Mouse (Mus musculus): ENCODE results near the gene Pex10. TPM values are rescaled to one million over a fixed set of nuclear protein-coding genes. Genes with fewer than 3 reads are reported as not detected.

Gene Pex10
- polyA plus RNA-seq, 1 experiment from 2014 or later = 5.6 TPM

DNA sequence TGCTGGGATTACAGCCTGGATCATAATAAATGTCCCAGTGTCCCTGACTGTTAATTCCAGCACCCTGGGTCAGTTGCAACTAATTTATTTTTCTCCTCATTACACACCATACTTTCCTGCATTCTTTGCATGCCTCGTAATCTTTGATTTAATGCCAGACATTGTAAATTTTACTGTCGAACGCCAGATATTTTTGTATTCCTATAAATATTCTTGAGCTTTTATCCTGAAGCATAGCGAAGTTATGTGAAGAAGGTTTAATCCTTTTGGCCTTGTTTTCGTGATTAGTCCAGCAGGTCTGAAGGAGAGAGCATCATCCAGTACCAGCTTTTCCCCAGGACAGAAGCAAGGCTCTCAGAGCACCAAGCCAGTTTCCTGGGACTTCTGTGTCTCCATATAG, 42.7 kb downstream of the Pex10 start:
- no peaks in the 10 kb centered on the region for H3K27me3 ChIP-seq (ENCODE audit: control insufficient read depth, insufficient read depth, low read length)
- no peaks in the 10 kb centered on the region for H3K9me3 ChIP-seq (ENCODE audit: control insufficient read depth, low read length)
- peaks cover 8% of the 10 kb centered on the region in 2 experiments for H3K4me1 ChIP-seq (ENCODE audit: control insufficient read depth in 2 of 2, insufficient read depth in 2 of 2, low read length in 2 of 2)
- H3K9ac ChIP-seq (ENCODE audit: low read length) = no peak overlapping the region
- 69% methylated on average over 5 of the region's 5 CpGs for WGBS
- H3K27ac ChIP-seq (replicated peaks in 1 of 2; ENCODE audit: control insufficient read depth in 1 of 2, insufficient read depth in 1 of 2, low read depth in 2 of 2, low read length in 2 of 2) = no peak overlapping the region
- no peak overlapping the region for H3K4me2 ChIP-seq (ENCODE audit: low read length)
- no peak for ATAC-seq (ENCODE audit: insufficient number of reproducible peaks, insufficient read depth, low FRiP score, low read depth)
- no peak overlapping the region for H3K4me3 ChIP-seq (ENCODE audit: control insufficient read depth in 1 of 2, insufficient read depth in 1 of 2, low read depth in 1 of 2, low read length in 2 of 2)
- no peaks in the 10 kb centered on the region for H3K36me3 ChIP-seq (ENCODE audit: control insufficient read depth, insufficient read depth, low read length)

DNA sequence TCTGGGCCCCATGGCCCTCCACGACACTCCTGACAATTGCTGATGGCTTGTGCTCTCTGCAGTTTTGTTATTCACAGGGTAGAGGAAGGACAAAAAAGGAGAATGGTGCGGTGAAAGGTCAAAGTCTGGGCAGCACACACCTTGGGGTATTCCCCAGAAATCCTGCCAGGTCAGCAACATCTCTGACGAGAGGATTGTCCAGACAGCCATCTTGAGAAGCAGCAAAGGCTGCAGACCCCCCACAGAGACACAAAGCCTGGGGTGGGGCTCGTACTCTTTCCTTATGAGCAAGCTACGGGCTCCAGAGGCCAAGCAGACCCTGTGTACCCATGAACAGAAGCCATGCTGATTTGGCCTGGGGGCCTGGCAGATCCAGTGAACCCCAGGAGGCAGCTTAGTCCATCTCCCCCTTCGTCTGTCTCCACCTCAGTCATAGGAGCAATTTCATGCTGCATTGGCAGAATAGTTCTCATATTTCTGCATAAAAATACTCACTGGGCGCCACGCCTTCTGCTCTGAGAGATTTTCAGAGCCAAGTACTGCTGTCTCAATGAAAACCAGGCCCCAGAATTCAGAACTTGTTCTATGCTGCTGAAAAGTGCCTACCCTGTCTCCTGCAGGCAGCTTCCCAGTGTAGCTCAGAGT, 47.1 kb downstream of the Pex10 start:
- Histone ChIP-seq H3K4me2 (ENCODE audit: low read length) (no peak overlapping the region), H3K27me3 (ENCODE audit: control insufficient read depth, insufficient read depth, low read length) (no peaks in the 10 kb centered on the region), H3K4me1 (ENCODE audit: control insufficient read depth in 2 of 2, insufficient read depth in 2 of 2, low read length in 2 of 2) (peaks cover 8% of the 10 kb centered on the region in 2 experiments), H3K9me3 (ENCODE audit: control insufficient read depth, low read length) (no peaks in the 10 kb centered on the region), H3K9ac (ENCODE audit: low read length) (no peak overlapping the region), H3K27ac (replicated peaks in 1 of 2; ENCODE audit: control insufficient read depth in 1 of 2, insufficient read depth in 1 of 2, low read depth in 2 of 2, low read length in 2 of 2) (no peak overlapping the region), H3K4me3 (ENCODE audit: control insufficient read depth in 1 of 2, insufficient read depth in 1 of 2, low read depth in 1 of 2, low read length in 2 of 2) (no peak overlapping the region), H3K36me3 (ENCODE audit: control insufficient read depth, insufficient read depth, low read length) (no peaks in the 10 kb centered on the region)
- ATAC-seq (ENCODE audit: insufficient number of reproducible peaks, insufficient read depth, low FRiP score, low read depth) = no peak
- 57% methylated on average over 8 of the region's 8 CpGs for WGBS

DNA sequence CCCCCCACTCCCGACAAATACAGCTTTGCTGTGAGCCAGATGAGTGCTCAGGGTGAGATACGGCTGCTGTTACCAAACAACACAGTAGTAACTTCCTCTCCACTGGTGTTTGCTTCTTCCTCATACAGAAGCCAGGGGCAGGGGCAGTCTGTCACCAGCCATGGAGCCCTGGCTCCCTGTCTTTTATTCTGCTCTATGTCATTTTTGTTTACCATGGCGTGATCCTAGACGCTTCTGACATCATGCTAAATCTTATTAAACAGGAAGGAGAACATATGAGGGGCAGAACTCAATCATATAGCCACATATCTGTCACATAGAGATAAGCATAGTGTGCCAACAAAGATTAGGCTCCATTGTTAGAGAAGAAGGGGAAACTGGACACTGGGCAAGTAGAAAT, 49.8 kb downstream of the Pex10 start:
- no peak overlapping the region for H3K9ac ChIP-seq (ENCODE audit: low read length)
- H3K27me3 ChIP-seq (ENCODE audit: control insufficient read depth, insufficient read depth, low read length) = no peaks in the 10 kb centered on the region
- H3K4me2 ChIP-seq (ENCODE audit: low read length) = no peak overlapping the region
- 74% methylated on average over 4 of the region's 4 CpGs for WGBS
- no peak overlapping the region for H3K4me3 ChIP-seq (ENCODE audit: control insufficient read depth in 1 of 2, insufficient read depth in 1 of 2, low read depth in 1 of 2, low read length in 2 of 2)
- H3K4me1 ChIP-seq (ENCODE audit: control insufficient read depth in 2 of 2, insufficient read depth in 2 of 2, low read length in 2 of 2) = peaks cover 17 to 20% of the 10 kb centered on the region in 2 experiments
- H3K27ac ChIP-seq (replicated peaks in 1 of 2; ENCODE audit: control insufficient read depth in 1 of 2, insufficient read depth in 1 of 2, low read depth in 2 of 2, low read length in 2 of 2) = no peak overlapping the region
- no peaks in the 10 kb centered on the region for H3K9me3 ChIP-seq (ENCODE audit: control insufficient read depth, low read length)
- H3K36me3 ChIP-seq (ENCODE audit: control insufficient read depth, insufficient read depth, low read length) = no peaks in the 10 kb centered on the region
- no peak for ATAC-seq (ENCODE audit: insufficient number of reproducible peaks, insufficient read depth, low FRiP score, low read depth)

DNA sequence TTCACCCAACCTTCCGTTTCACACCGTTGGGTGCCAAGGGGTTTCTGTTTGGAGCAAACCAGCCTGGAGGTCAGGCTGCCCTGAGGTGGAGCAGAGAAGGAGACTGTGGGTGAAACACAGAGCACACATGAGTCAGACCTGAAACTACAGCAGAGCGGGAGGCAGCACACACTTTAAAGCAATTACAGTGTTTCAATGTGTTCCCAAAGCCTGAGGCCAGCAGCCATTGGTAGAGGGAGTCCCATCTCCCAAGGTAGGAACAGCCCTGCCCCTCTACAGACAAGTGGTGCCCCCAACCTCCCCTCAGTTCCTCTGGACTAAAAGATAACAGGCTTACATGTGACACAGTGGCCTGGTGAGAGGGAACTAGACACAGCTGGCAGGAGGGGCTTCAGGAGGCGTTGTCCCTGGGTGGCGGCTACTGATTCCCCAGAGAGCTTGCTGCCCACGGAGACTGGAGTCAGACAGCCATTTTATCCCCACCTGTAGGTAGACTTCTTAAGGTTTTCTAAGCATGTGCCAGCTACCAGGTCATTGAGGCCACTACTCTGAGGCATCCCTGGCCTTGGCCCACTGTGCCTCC, 50.7 kb downstream of the Pex10 start:
- H3K9ac ChIP-seq (ENCODE audit: low read length) = no peak overlapping the region
- ATAC-seq (ENCODE audit: insufficient number of reproducible peaks, insufficient read depth, low FRiP score, low read depth) = no peak
- H3K4me2 ChIP-seq (ENCODE audit: low read length) = no peak overlapping the region
- no peaks in the 10 kb centered on the region for H3K36me3 ChIP-seq (ENCODE audit: control insufficient read depth, insufficient read depth, low read length)
- no peaks in the 10 kb centered on the region for H3K9me3 ChIP-seq (ENCODE audit: control insufficient read depth, low read length)
- H3K4me1 ChIP-seq (ENCODE audit: control insufficient read depth in 2 of 2, insufficient read depth in 2 of 2, low read length in 2 of 2) = peaks cover 24 to 27% of the 10 kb centered on the region in 2 experiments
- no peak overlapping the region for H3K27ac ChIP-seq (replicated peaks in 1 of 2; ENCODE audit: control insufficient read depth in 1 of 2, insufficient read depth in 1 of 2, low read depth in 2 of 2, low read length in 2 of 2)
- H3K4me3 ChIP-seq (ENCODE audit: control insufficient read depth in 1 of 2, insufficient read depth in 1 of 2, low read depth in 1 of 2, low read length in 2 of 2) = no peak overlapping the region
- WGBS = 73% methylated on average over 6 of the region's 6 CpGs
- H3K27me3 ChIP-seq (ENCODE audit: control insufficient read depth, insufficient read depth, low read length) = no peaks in the 10 kb centered on the region

DNA sequence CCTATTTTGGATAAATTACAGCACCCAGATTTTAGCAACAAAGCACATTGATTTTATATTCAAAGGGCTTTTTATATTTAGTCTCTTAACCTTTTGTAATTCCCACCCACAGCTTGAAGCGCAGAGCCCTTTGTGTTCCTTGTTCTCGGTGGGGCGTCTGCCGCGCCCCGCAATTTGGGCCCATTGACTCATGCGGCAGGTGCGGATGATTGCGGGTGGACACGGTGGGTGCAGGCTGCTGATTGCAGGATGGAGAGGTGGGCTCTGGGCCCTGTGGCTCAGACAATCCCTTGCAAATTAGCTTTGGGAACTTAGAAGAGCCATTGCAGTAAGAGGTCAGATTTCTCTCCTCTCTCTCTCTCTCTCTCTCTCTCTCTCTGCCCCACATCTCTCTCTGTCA, 51.5 kb downstream of the Pex10 start:
- peaks cover 30 to 35% of the 10 kb centered on the region in 2 experiments for H3K4me1 ChIP-seq (ENCODE audit: control insufficient read depth in 2 of 2, insufficient read depth in 2 of 2, low read length in 2 of 2)
- ATAC-seq (ENCODE audit: insufficient number of reproducible peaks, insufficient read depth, low FRiP score, low read depth) = no peak
- no peaks in the 10 kb centered on the region for H3K9me3 ChIP-seq (ENCODE audit: control insufficient read depth, low read length)
- H3K27me3 ChIP-seq (ENCODE audit: control insufficient read depth, insufficient read depth, low read length) = no peaks in the 10 kb centered on the region
- no peak overlapping the region for H3K4me3 ChIP-seq (ENCODE audit: control insufficient read depth in 1 of 2, insufficient read depth in 1 of 2, low read depth in 1 of 2, low read length in 2 of 2)
- no peak overlapping the region for H3K4me2 ChIP-seq (ENCODE audit: low read length)
- H3K27ac ChIP-seq (replicated peaks in 1 of 2; ENCODE audit: control insufficient read depth in 1 of 2, insufficient read depth in 1 of 2, low read depth in 2 of 2, low read length in 2 of 2) = no peak overlapping the region
- 96% methylated on average over 10 of the region's 10 CpGs for WGBS
- no peak overlapping the region for H3K9ac ChIP-seq (ENCODE audit: low read length)
- H3K36me3 ChIP-seq (ENCODE audit: control insufficient read depth, insufficient read depth, low read length) = no peaks in the 10 kb centered on the region

DNA sequence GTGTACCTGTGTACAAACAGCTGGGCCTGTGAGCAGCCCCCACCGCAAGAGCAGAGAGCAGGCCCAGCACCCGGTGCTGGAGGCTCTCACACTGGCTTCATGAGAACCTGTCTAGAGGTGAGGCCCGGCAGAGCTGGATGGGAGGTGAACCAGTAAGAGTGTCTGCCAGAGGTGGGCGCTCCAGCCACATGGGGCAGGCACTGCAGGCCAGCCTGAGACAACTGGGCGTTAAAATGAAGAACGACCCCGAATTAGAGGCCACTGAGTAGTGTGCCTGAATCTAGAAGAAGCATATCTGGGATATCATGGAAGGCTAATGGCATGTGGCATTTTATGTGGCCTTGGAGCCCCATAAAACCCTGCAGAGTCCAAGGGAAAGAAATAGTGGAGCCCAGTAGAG, 53.2 kb downstream of the Pex10 start:
- ATAC-seq (ENCODE audit: insufficient number of reproducible peaks, insufficient read depth, low FRiP score, low read depth) = no peak
- H3K27me3 ChIP-seq (ENCODE audit: control insufficient read depth, insufficient read depth, low read length) = no peaks in the 10 kb centered on the region
- H3K9ac ChIP-seq (ENCODE audit: low read length) = no peak overlapping the region
- H3K27ac ChIP-seq (replicated peaks in 1 of 2; ENCODE audit: control insufficient read depth in 1 of 2, insufficient read depth in 1 of 2, low read depth in 2 of 2, low read length in 2 of 2) = no peak overlapping the region
- H3K4me1 ChIP-seq (ENCODE audit: control insufficient read depth in 2 of 2, insufficient read depth in 2 of 2, low read length in 2 of 2) = peaks cover 33 to 39% of the 10 kb centered on the region in 2 experiments
- no peaks in the 10 kb centered on the region for H3K36me3 ChIP-seq (ENCODE audit: control insufficient read depth, insufficient read depth, low read length)
- 83% methylated on average over 7 of the region's 7 CpGs for WGBS
- no peak overlapping the region for H3K4me3 ChIP-seq (ENCODE audit: control insufficient read depth in 1 of 2, insufficient read depth in 1 of 2, low read depth in 1 of 2, low read length in 2 of 2)
- H3K4me2 ChIP-seq (ENCODE audit: low read length) = no peak overlapping the region
- H3K9me3 ChIP-seq (ENCODE audit: control insufficient read depth, low read length) = no peaks in the 10 kb centered on the region

DNA sequence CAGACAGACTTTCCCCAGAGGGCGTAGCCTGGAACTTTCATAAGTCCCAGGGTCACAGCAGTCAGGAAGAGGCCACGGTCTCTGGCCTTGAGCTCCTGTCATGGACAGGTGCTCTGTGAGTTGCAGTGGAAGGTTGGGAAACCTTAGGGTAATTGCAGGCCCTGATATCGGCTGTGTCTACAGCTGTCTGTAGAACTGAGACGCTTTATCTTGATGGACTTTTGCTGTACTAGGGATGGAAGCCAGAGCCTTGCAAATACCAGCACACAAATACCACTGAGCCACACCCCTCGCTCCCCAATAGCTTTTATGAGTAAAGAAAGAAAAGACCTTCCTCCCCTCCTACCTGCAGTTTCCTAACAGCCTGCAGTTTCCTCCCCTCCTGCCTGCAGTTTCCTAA, 53.8 kb downstream of the Pex10 start:
- Histone ChIP-seq H3K27ac (replicated peaks in 1 of 2; ENCODE audit: control insufficient read depth in 1 of 2, insufficient read depth in 1 of 2, low read depth in 2 of 2, low read length in 2 of 2) (no peak overlapping the region), H3K4me3 (ENCODE audit: control insufficient read depth in 1 of 2, insufficient read depth in 1 of 2, low read depth in 1 of 2, low read length in 2 of 2) (no peak overlapping the region), H3K36me3 (ENCODE audit: control insufficient read depth, insufficient read depth, low read length) (no peaks in the 10 kb centered on the region), H3K4me2 (ENCODE audit: low read length) (no peak overlapping the region), H3K9me3 (ENCODE audit: control insufficient read depth, low read length) (no peaks in the 10 kb centered on the region), H3K4me1 (ENCODE audit: control insufficient read depth in 2 of 2, insufficient read depth in 2 of 2, low read length in 2 of 2) (peaks cover 37 to 43% of the 10 kb centered on the region in 2 experiments), H3K27me3 (ENCODE audit: control insufficient read depth, insufficient read depth, low read length) (no peaks in the 10 kb centered on the region), H3K9ac (ENCODE audit: low read length) (no peak overlapping the region)
- no peak for ATAC-seq (ENCODE audit: insufficient number of reproducible peaks, insufficient read depth, low FRiP score, low read depth)
- WGBS = 53% methylated on average over 5 of the region's 5 CpGs

DNA sequence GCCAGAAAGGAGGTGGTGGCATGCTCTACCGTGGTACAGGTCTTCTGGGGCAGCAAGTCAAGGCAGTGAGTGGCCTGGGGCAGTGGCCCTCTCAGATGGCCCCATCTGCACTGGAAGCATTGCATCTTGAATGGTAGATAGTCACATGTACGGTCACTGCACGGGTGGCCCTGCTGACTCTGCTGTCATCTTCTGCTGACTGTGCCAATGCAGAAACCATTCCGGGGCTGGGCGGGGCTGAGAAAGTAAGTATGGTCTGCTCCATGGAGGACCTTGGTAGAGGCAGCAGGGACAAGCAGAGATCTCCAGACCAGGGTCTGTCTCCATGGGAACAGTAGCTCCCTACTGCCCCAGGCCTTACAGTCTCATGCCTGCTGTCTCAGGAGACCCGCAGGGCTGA, 54.4 kb downstream of the Pex10 start:
- ATAC-seq (ENCODE audit: insufficient number of reproducible peaks, insufficient read depth, low FRiP score, low read depth) = no peak
- Histone ChIP-seq H3K36me3 (ENCODE audit: control insufficient read depth, insufficient read depth, low read length) (no peaks in the 10 kb centered on the region), H3K4me2 (ENCODE audit: low read length) (no peak overlapping the region), H3K9me3 (ENCODE audit: control insufficient read depth, low read length) (no peaks in the 10 kb centered on the region), H3K4me3 (ENCODE audit: control insufficient read depth in 1 of 2, insufficient read depth in 1 of 2, low read depth in 1 of 2, low read length in 2 of 2) (no peak overlapping the region), H3K27ac (replicated peaks in 1 of 2; ENCODE audit: control insufficient read depth in 1 of 2, insufficient read depth in 1 of 2, low read depth in 2 of 2, low read length in 2 of 2) (no peak overlapping the region; a peak in 1 of 4 replicates), H3K27me3 (ENCODE audit: control insufficient read depth, insufficient read depth, low read length) (no peaks in the 10 kb centered on the region), H3K4me1 (ENCODE audit: control insufficient read depth in 2 of 2, insufficient read depth in 2 of 2, low read length in 2 of 2) (peaks cover 40 to 49% of the 10 kb centered on the region in 2 experiments), H3K9ac (ENCODE audit: low read length) (no peak overlapping the region)
- whole genome bisulfite sequencing = 79% methylated on average over 6 of the region's 6 CpGs

Data from heart, embryonic 14.5 days (tissue).